Mouse (Mus musculus) olfactory bulb, adult 2 months (tissue): Measurements from ENCODE around the gene Olfr1222.

Experiments used
- CTCF ChIP-seq: fragments of 200-500 bp; IDR thresholded peaks from 2 replicates; pipeline ENCODE4 v1.5.1; 2012; ENCODE audit warnings: low read depth, mild to moderate bottlenecking, low read length, moderate library complexity; ENCODE audit not compliant: insufficient read depth
- POLR2A ChIP-seq: fragments of 200-500 bp; IDR thresholded peaks from 2 replicates; pipeline ENCODE4 v1.6.1; 2012; ENCODE audit warnings: mild to moderate bottlenecking, low read depth, low read length, moderate library complexity; ENCODE audit not compliant: insufficient read depth

DNA sequence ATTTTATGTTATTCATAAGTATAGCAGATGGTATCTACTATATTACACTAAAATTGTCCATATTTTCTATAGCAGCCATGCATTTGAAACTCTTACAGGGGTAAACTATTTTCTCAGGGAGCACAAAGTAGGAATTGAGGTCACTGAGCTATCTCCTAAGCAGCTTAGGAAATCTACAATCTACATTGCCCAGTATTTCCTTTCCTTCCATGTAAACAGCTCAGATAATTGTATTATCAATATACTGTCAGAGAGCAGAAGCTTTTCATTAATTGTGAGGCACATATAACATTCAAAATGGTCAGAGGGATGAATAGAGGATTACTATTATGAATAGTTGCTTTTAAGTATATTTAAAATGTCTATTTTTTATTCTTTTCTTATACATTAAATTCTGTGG, 51.4 kb downstream of the Olfr1222 start:
- TF ChIP-seq POLR2A (no peak), CTCF (no peak)
